Mouse (Mus musculus) retina, embryonic 14.5 days (tissue): ENCODE data around the gene F11.

Experiments
- DNase-seq: peaks from one replicate; pipeline ENCODE4 v3.0.0-alpha.2; 2015; ENCODE audit warnings: low spot score

Gene F11

GRCm38 (mm10) chr8:45261920-45262319 is at the start of gene F11:
TSS of gene F11 (minus strand) at chr8:45262031.
- no peak for DNase-seq

DNA sequence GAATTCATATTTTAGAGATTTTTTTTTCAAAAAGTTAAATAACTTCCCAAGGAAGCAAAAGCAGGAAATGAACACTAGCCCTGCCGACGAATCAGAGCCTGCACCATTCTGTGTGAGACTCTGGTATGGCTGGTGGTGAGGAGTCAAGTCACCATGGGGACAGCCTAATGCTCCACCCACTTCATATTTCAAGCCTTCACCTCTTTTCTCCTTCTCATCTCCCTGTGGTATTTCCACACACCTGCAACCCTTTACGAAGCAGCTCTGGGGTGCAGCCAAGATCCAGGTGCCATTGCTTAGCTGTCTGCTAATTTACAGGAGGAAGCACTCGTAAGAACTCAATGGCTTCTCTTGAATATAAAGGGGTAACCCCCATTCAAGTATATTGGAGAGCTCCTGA is 49.1 kb upstream of the F11 start:
- DNase-seq, result no peak

- DNase-seq, result no peak
These were observed 46.5 kb upstream of the F11 start, which contains the start of gene Gm45753 for GRCm38 (mm10) chr8:45308366-45308765. TSS of gene Gm45753 (minus strand) at chr8:45308466.

GRCm38 (mm10) chr8:45305479-45305878 is 43.6 kb upstream of the F11 start:
- DNase-seq, result no peak

DNA sequence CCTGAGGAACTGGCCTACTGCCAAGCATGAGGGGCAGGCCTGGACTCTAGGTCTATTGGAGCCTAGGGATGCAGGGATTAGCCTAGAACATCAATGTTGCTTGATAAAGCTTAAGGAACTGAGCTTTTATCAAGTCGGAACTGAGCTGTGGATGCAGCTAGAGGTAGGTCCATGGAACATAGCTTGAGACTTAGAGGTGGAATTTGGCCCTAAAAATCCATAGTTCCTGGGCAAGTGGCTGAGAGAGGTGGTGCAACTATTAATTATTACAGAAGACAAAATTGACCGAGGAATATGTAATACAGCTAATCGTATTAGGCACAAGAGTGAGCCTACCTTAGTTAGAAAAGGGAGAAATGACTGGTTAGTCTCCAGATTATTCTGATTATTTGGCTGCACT is 42.5 kb upstream of the F11 start:
- DNase-seq, result no peak

DNA sequence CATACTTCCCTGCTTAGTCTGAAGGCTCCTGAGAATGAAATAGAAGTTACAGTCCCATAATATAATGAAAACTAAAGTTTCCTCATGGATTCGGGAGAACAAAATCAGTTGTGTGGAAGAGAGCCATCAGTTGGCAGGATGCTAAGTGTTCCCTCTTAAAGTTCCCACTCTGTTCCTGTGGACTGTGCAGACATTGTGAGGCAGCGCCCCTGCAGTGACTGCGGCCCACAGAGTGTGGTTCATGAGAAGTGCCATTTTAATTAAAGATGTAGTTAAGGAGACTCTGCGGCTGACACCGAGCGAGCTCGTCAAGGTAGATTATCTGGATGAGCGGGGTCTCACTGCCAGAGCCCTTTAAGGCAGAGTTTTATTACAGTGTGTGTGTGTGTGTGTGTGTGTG is 40.6 kb upstream of the F11 start:
- no peak for DNase-seq

DNA sequence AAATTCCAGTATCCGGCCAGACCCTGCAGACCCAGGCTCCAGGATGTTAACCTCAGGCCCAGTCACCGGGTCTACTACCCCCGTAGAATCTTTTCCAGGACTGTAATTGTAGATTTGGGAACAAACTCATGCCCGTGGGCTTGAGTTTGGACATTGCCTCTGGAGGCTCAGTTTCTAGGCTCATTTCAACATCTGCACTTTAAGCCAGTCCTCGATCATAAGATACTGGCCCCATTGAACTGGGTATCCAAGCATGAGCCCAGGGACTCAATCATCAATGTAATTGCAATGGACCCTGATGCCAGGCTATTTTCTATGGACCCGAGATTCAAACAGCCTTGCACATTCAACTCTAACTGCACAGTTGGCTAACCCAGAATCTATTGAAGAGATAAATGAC is 33.4 kb upstream of the F11 start:
- DNase-seq, result no peak

DNA sequence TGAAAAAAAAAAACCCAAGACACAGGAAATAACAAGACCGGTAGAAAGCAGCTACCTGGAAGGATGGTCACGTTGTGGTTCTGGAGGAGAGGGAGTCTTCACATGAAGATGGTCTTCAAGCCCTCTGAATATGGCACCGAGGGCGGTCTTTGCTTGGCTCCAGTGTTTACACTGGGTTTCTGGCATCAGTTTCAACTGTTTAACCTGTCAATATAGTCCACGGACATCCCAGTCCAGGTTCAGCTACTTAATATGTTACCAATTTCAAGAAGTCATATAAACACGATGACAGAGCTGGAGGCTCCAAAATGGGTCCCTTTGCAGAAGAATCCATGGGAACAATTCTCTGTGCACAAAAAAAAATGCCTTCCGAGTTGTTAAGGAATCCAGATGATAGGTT is 32.9 kb upstream of the F11 start, which contains the start of gene Klkb1:
Klkb1 (minus strand) TSS at position 173 of the 400 bp plus-strand sequence.
- no peak for DNase-seq

GRCm38 (mm10) chr8:45291790-45292189 is 30.0 kb upstream of the F11 start:
- no peak for DNase-seq

DNA sequence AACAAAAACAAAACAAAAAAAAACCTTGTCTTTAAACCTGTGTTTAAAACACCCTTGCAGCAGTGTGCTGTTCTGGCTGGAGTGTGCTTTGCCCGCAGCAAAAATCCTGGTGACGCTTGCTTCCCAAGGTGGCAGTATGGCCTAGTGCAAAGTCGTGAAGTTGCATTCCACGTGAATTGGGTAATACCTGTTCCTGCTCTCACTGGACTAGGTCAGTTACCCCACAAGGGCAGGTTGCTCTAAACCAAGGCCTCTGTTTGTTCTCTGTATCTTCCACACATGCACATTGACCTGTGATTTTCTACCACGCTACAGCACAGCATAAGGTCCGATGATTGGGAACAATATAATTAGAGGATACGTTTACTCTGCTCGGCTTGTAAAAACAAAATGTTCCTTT is 19.8 kb upstream of the F11 start:
- no peak for DNase-seq

DNA sequence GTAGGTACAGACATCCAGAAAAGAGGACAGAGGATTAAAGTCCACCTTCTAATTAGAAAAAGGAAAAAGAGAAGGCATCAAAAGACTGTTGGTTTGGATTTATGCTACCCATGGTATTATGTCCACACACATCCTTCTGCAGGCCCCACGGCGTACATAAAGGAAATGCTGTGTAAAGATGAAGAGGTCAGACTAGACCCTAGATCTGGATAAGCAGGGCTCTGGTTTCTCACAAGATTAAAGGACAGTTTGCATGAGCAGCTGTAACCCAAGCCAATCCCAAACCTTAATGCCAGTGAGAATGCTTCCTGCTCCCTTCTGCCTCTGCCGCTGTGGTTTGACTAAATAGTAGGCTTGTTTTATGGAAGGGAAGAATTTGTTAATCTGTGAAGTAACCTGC is 15.6 kb upstream of the F11 start:
- no peak for DNase-seq

DNA sequence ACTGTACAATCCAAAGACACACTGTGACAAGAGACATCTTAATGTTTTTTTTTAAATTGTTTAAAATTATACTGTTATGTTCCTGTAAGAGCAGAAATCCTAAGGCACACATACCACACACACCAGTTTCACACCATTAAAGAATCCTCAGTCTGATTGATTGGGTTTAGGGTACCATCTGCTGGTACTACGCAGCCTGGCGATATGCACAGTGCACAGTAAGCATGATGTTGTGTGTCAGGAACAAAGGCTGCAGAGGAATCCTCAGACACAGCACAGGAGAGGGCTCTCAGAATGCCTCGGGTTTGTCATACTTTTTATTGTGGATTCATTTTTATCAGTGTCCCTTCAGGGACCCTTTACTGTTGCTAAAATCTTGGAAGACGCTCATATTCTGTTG is 12.5 kb upstream of the F11 start:
- no peak for DNase-seq

DNA sequence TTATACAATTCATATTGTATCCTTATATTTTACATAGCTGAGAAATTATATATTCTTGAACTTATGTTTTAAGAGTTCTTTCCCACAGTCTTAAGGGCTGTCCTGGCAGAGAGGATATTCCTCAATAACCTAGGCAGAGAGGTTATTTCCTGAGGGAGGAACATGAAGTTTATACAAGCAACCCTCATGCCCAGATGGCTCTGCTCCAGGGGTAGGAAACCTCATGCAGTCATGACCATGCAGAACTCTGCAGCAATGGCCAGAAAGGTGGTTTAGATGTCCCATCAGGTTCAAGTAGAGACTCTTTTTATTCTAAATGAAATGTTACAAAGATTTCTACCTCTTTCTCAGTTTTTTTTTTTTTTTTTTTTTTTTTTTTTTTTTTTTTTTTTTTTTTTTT is 7.2 kb upstream of the F11 start:
- no peak for DNase-seq

- no peak for DNase-seq
These were observed 6.7 kb upstream of the F11 start for GRCm38 (mm10) chr8:45268485-45268884.

DNA sequence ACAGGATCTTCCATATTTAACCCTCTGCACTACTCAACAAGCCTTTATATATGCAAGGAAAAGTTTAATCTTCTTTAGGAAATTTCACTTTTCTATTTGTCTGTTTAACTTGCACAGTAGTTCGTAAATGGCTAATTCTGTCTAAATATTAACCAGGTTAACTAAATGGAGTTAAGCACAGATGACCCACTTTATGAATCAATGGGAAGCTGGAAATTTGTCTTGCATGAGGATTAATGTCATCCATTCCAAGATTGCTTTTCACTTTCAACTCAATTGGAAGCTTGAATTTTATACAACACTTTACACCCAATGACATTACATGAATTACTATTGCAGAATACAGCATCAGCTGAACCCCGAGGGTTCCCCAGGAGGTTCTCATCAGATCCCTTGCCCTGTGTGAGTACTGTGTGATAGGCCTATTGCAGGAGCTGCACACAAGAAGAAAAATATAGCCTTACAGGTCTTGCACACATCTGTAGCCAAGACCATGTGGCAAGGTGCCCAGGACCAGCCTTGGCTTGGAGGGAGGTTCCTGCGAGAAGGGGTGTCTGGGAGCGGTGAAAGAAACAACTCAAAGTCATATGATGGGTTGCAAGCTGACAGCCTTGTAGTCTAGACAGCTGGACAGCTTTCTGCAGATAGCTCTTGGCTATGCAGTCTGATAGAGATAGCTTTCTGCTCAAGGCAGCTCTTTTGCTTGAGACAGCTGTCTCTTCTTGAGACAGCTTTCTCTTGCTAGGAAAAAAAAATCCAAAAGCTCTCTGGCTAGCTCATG is 6.0 kb upstream of the F11 start:
- no peak for DNase-seq

GRCm38 (mm10) chr8:45266993-45267392 is 5.2 kb upstream of the F11 start:
- no peak for DNase-seq

GRCm38 (mm10) chr8:45264918-45265317 is 3.1 kb upstream of the F11 start:
- no peak for DNase-seq

DNA sequence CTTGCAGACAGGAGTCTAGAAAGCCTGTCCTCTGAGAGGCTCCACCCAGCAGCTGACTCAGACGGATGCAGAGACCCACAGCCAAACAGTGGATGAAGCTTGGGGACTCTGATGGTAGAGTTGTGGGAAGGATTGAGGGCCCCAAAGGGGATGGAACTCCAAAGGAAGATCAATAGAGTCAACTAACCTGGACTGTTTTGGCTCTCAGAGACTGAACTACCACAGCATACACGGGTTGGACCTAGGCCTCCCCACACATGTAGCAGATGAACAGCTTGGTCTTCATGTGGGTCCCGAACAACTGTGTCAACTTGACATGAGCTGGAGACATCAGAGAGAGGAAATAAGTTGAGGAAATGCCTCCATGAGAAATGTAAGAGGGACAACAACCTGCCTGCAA is 1.0 kb upstream of the F11 start:
- DNase-seq, result no peak

DNA sequence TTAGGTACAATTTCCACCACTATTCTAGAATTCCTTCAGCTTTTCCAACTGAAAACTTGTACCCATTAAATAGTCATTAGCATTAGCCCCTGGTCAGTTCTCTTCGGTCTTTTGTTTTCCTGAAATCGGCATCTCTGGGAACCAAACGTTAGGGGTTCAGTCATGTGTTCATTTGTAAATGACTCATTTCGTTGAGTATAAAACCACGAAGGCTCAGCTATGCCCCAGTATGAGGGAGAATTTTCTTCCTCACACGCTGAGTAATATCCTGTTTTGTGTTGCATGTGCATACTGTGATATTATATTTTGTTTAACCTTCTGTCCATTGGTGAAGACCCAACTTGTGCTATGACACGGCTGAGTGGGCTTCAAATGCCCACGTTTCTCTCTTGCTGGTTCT is 3.4 kb downstream of the F11 start:
- no peak for DNase-seq

DNA sequence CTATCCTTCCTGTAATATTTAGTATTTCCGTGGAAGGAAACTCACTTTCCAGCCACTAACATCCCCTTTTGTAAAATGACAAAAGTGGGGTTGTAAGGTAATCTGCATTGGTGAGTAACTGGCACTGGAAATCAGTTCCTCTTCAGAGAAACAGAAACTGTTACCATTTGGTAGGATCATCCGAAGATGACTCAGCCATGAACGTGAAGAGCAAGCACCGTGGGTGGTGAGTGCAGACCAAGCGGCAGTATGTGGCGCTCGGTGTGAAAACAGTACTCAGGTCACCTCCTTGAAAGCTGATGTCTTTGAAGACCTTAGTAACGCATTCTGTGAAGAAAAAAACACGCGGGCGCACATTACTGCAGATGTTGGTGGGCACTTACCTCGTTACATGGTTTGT is 6.8 kb downstream of the F11 start:
- DNase-seq, result no peak

DNA sequence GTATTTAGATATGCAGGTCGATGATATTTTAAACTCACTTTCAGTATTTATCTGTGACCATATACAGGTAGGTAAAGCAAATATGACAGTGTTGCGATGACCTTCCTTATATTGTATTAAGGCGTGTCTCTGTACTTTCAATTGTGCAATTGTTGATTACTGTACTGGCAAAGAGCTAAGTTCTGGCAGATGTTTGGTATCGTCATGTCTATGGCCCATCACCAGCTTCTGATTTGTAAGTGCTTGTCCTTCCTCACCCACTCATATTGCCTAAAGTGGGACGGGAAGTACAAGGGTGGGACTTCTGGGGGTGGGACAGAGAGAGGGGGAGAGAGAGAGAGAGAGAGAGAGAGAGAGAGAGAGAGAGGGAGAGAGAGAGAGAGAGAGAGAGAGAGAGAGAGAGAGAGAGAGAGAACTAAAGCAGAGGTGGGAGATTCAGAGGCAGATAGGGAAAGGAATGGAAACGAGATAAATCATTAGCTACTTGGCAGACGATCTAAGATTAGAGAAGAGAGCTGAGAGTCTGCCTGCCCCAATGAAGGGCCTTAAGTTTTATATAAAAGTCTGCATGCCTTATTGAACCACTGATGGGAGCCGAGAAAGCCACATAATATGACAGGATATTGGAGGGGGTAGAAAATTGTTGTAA is 7.5 kb downstream of the F11 start:
- no peak for DNase-seq

DNA sequence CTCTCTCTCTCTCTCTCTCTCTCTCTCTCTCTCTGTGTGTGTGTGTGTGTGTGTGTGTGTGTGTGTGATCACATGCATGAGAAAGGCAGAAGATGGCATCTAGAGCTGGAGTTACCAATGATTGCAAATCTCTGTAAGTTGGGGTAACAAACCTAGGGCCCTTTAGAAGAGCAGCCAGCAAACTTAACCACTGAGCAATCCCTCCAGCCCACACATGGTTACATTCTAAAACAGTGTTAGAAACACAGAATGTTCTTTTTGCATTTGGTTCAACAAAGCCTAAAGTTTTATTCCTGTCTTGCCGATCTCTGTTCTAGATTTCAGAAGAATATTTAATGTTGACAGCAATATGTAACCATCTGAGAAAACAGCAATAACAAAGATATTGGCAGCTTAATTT is 8.2 kb downstream of the F11 start:
- DNase-seq, result no peak

DNA sequence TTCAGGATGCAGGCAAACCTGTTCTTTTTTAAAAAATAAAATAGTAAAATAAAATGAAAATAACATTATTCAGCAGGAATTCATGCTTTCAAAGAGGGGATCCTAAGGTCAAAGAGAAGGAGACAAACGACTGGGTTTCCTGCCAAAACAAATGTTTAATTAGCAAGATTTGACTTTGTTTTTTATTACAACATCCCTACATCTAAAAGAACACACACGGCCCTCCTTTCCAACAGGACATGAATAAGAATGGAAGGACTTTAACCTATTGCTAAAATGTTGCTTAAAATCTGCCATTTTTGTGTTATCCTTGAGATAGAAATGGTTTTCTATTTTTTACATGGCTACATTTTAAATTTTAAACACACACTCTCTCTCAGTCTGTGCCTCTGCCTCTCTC is 8.7 kb downstream of the F11 start:
- no peak for DNase-seq

GRCm38 (mm10) chr8:45246307-45246706 is 15.5 kb downstream of the F11 start:
- DNase-seq, result no peak
